Mouse (Mus musculus): ENCODE results near the gene Lhcgr. TPM values are rescaled to one million over a fixed set of nuclear protein-coding genes. Genes with fewer than 3 reads are reported as not detected.

Gene Lhcgr
- polyA plus RNA-seq, 1 experiment = not detected

- H3K36me3 ChIP-seq (ENCODE audit: control insufficient read depth, insufficient read depth) = no peaks in the 10 kb centered on the region
- no peak overlapping the region for H3ac ChIP-seq (ENCODE audit: control insufficient read depth, insufficient read length)
- no peaks in the 10 kb centered on the region for H3K79me2 ChIP-seq (ENCODE audit: control insufficient read depth, insufficient read depth)
- TF ChIP-seq POLR2AphosphoS2 (IDR thresholded peaks at IDR 0.05; ENCODE audit: insufficient read length, low read depth) (no peak), E2F4 (IDR thresholded peaks at IDR 0.05; ENCODE audit: insufficient read depth) (no peak), TCF12 (IDR thresholded peaks at IDR 0.05; ENCODE audit: insufficient read depth, poor library complexity, severe bottlenecking) (no peak), SRF (IDR thresholded peaks at IDR 0.05; ENCODE audit: control insufficient read depth, insufficient read length, low read depth) (no peak), MYOD1 (IDR thresholded peaks at IDR 0.05; ENCODE audit: control insufficient read depth in 1 of 3, insufficient read length in 2 of 3, low read depth in 2 of 3) (no peak), USF1 (IDR thresholded peaks at IDR 0.05; ENCODE audit: low read depth) (no peak), REST (IDR thresholded peaks at IDR 0.05; ENCODE audit: insufficient read depth, insufficient read length) (no peak), MAX (IDR thresholded peaks at IDR 0.05; ENCODE audit: low read depth) (no peak), TCF3 (IDR thresholded peaks at IDR 0.05; ENCODE audit: insufficient read length, low read depth) (no peak), POLR2A (IDR thresholded peaks at IDR 0.05; ENCODE audit: insufficient read length, low read depth) (no peak), CEBPB (IDR thresholded peaks at IDR 0.05; ENCODE audit: insufficient read depth, poor library complexity, severe bottlenecking) (no peak), MYOG (IDR thresholded peaks at IDR 0.05; ENCODE audit: control insufficient read depth in 1 of 3, insufficient read depth in 1 of 3, insufficient read length in 2 of 3, low read depth in 2 of 3) (no peak)
- no peak overlapping the region for H3K4me2 ChIP-seq (ENCODE audit: low read depth)
- H3K27me3 ChIP-seq (ENCODE audit: control insufficient read depth, insufficient read depth, insufficient read length) = no peaks in the 10 kb centered on the region
- H3K4me3 ChIP-seq = no peak overlapping the region
Observed at GRCm38 (mm10) chr17:88803441-88803840, 11.7 kb upstream of the Lhcgr start.

GRCm38 (mm10) chr17:88790680-88791079, 1.1 kb downstream of the Lhcgr start:
- Histone ChIP-seq H3K4me2 (ENCODE audit: low read depth) (no peak overlapping the region), H3ac (ENCODE audit: control insufficient read depth, insufficient read length) (no peak overlapping the region), H3K4me3 (no peak overlapping the region), H3K79me2 (ENCODE audit: control insufficient read depth, insufficient read depth) (no peaks in the 10 kb centered on the region), H3K36me3 (ENCODE audit: control insufficient read depth, insufficient read depth) (no peaks in the 10 kb centered on the region), H3K27me3 (ENCODE audit: control insufficient read depth, insufficient read depth, insufficient read length) (no peaks in the 10 kb centered on the region)
- TF ChIP-seq REST (IDR thresholded peaks at IDR 0.05; ENCODE audit: insufficient read depth, insufficient read length) (no peak), E2F4 (IDR thresholded peaks at IDR 0.05; ENCODE audit: insufficient read depth) (no peak), CEBPB (IDR thresholded peaks at IDR 0.05; ENCODE audit: insufficient read depth, poor library complexity, severe bottlenecking) (no peak), TCF12 (IDR thresholded peaks at IDR 0.05; ENCODE audit: insufficient read depth, poor library complexity, severe bottlenecking) (no peak), TCF3 (IDR thresholded peaks at IDR 0.05; ENCODE audit: insufficient read length, low read depth) (no peak), USF1 (IDR thresholded peaks at IDR 0.05; ENCODE audit: low read depth) (no peak), MYOG (IDR thresholded peaks at IDR 0.05; ENCODE audit: control insufficient read depth in 1 of 3, insufficient read depth in 1 of 3, insufficient read length in 2 of 3, low read depth in 2 of 3) (no peak), POLR2A (IDR thresholded peaks at IDR 0.05; ENCODE audit: insufficient read length, low read depth) (no peak), POLR2AphosphoS2 (IDR thresholded peaks at IDR 0.05; ENCODE audit: insufficient read length, low read depth) (no peak), MYOD1 (IDR thresholded peaks at IDR 0.05; ENCODE audit: control insufficient read depth in 1 of 3, insufficient read length in 2 of 3, low read depth in 2 of 3) (no peak), MAX (IDR thresholded peaks at IDR 0.05; ENCODE audit: low read depth) (no peak), SRF (IDR thresholded peaks at IDR 0.05; ENCODE audit: control insufficient read depth, insufficient read length, low read depth) (no peak)

GRCm38 (mm10) chr17:88788392-88788791, 3.4 kb downstream of the Lhcgr start:
- no peak for TF ChIP-seq SRF (IDR thresholded peaks at IDR 0.05; ENCODE audit: control insufficient read depth, insufficient read length, low read depth)
- TF ChIP-seq POLR2A (IDR thresholded peaks at IDR 0.05; ENCODE audit: insufficient read length, low read depth) = no peak
- TF ChIP-seq MAX (IDR thresholded peaks at IDR 0.05; ENCODE audit: low read depth) = no peak
- no peak for TF ChIP-seq CEBPB (IDR thresholded peaks at IDR 0.05; ENCODE audit: insufficient read depth, poor library complexity, severe bottlenecking)
- no peak for TF ChIP-seq MYOD1 (IDR thresholded peaks at IDR 0.05; ENCODE audit: control insufficient read depth in 1 of 3, insufficient read length in 2 of 3, low read depth in 2 of 3)
- TF ChIP-seq USF1 (IDR thresholded peaks at IDR 0.05; ENCODE audit: low read depth) = no peak
- no peak for TF ChIP-seq REST (IDR thresholded peaks at IDR 0.05; ENCODE audit: insufficient read depth, insufficient read length)
- no peak for TF ChIP-seq TCF12 (IDR thresholded peaks at IDR 0.05; ENCODE audit: insufficient read depth, poor library complexity, severe bottlenecking)
- no peak for TF ChIP-seq POLR2AphosphoS2 (IDR thresholded peaks at IDR 0.05; ENCODE audit: insufficient read length, low read depth)
- no peak for TF ChIP-seq E2F4 (IDR thresholded peaks at IDR 0.05; ENCODE audit: insufficient read depth)
- TF ChIP-seq TCF3 (IDR thresholded peaks at IDR 0.05; ENCODE audit: insufficient read length, low read depth) = no peak
- TF ChIP-seq MYOG (IDR thresholded peaks at IDR 0.05; ENCODE audit: control insufficient read depth in 1 of 3, insufficient read depth in 1 of 3, insufficient read length in 2 of 3, low read depth in 2 of 3) = no peak
- Histone ChIP-seq H3K4me3 (no peak overlapping the region), H3K4me2 (ENCODE audit: low read depth) (no peak overlapping the region), H3K79me2 (ENCODE audit: control insufficient read depth, insufficient read depth) (no peaks in the 10 kb centered on the region), H3K36me3 (ENCODE audit: control insufficient read depth, insufficient read depth) (no peaks in the 10 kb centered on the region), H3ac (ENCODE audit: control insufficient read depth, insufficient read length) (no peak overlapping the region), H3K27me3 (ENCODE audit: control insufficient read depth, insufficient read depth, insufficient read length) (no peaks in the 10 kb centered on the region)

- no peak overlapping the region for H3K4me3 ChIP-seq
- no peaks in the 10 kb centered on the region for H3K27me3 ChIP-seq (ENCODE audit: control insufficient read depth, insufficient read depth, insufficient read length)
- H3K79me2 ChIP-seq (ENCODE audit: control insufficient read depth, insufficient read depth) = no peaks in the 10 kb centered on the region
- H3K4me2 ChIP-seq (ENCODE audit: low read depth) = no peak overlapping the region
- TF ChIP-seq MYOG (IDR thresholded peaks at IDR 0.05; ENCODE audit: control insufficient read depth in 1 of 3, insufficient read depth in 1 of 3, insufficient read length in 2 of 3, low read depth in 2 of 3) = no peak
- no peak for TF ChIP-seq POLR2A (IDR thresholded peaks at IDR 0.05; ENCODE audit: insufficient read length, low read depth)
- TF ChIP-seq TCF3 (IDR thresholded peaks at IDR 0.05; ENCODE audit: insufficient read length, low read depth) = no peak
- TF ChIP-seq E2F4 (IDR thresholded peaks at IDR 0.05; ENCODE audit: insufficient read depth) = no peak
- no peak for TF ChIP-seq USF1 (IDR thresholded peaks at IDR 0.05; ENCODE audit: low read depth)
- TF ChIP-seq REST (IDR thresholded peaks at IDR 0.05; ENCODE audit: insufficient read depth, insufficient read length) = no peak
- TF ChIP-seq SRF (IDR thresholded peaks at IDR 0.05; ENCODE audit: control insufficient read depth, insufficient read length, low read depth) = no peak
- TF ChIP-seq TCF12 (IDR thresholded peaks at IDR 0.05; ENCODE audit: insufficient read depth, poor library complexity, severe bottlenecking) = no peak
- no peaks in the 10 kb centered on the region for H3K36me3 ChIP-seq (ENCODE audit: control insufficient read depth, insufficient read depth)
- no peak overlapping the region for H3ac ChIP-seq (ENCODE audit: control insufficient read depth, insufficient read length)
Observed at GRCm38 (mm10) chr17:88786881-88787280, 4.9 kb downstream of the Lhcgr start.

All from myocyte (in vitro differentiated cells).